Mouse (Mus musculus) stomach, embryonic 15.5 days (tissue): ENCODE measurements around the gene Gm20388. TPM values are rescaled to one million over a fixed set of nuclear protein-coding genes. Genes with fewer than 3 reads are reported as not detected.

Experiments used
- ATAC-seq: fragments of 200-750 bp; cut with Nextera tagmentation; 2 replicates; pipeline ENCODE4 v1.8.0; 2017; ENCODE audit warnings: low read depth, moderate number of reproducible peaks, moderate TSS enrichment; ENCODE audit not compliant: insufficient read depth, low FRiP score
- H3K27ac ChIP-seq: fragments of 300-500 bp; sonication (generic); 2 replicates; pipeline ENCODE4 v1.5.1; 2015; ENCODE audit warnings: mild to moderate bottlenecking, inconsistent platforms
- H3K27me3 ChIP-seq: fragments of 300-500 bp; sonication (generic); replicated peaks from 2 replicates; pipeline ENCODE4 v1.6.1; 2015; ENCODE audit warnings: inconsistent platforms
- H3K36me3 ChIP-seq: fragments of 300-500 bp; sonication (generic); 2 replicates; pipeline ENCODE4 v1.6.1; 2015; ENCODE audit warnings: inconsistent platforms
- H3K4me1 ChIP-seq: fragments of 300-500 bp; sonication (generic); 2 replicates; pipeline ENCODE4 v1.6.1; 2015; ENCODE audit warnings: inconsistent platforms
- H3K4me2 ChIP-seq: fragments of 300-500 bp; sonication (generic); 2 replicates; pipeline ENCODE4 v1.6.1; 2015; ENCODE audit warnings: mild to moderate bottlenecking, inconsistent platforms
- H3K4me3 ChIP-seq: fragments of 300-500 bp; sonication (generic); replicated peaks from 2 replicates; pipeline ENCODE4 v1.5.1; 2015; ENCODE audit warnings: inconsistent platforms
- H3K9ac ChIP-seq: fragments of 300-500 bp; sonication (generic); 2 replicates; pipeline ENCODE4 v1.6.1; 2015; ENCODE audit warnings: inconsistent platforms
- H3K9me3 ChIP-seq: fragments of 300-500 bp; sonication (generic); 2 replicates; pipeline ENCODE4 v1.6.1; 2016; ENCODE audit warnings: inconsistent platforms
- WGBS: fragments of 180-500 bp; shearing (Covaris S2); methylation state at CpG from one replicate; pipeline ENCODE4 v1.1.7; 2015; 5-methylcytosine and 5-hydroxymethylcytosine counted together
- polyA plus RNA-seq: library from polyadenylated mRNA; unstranded; fragments of >200 nt; fragmentation: Nextera tagmentation; extraction: Ambion mirVana; gene quantifications from 2 replicates; pipeline ENCODE4 v1.2.1, GENCODE M21; 2015

The Gm20388 gene
- polyA plus RNA-seq, 1 experiment from 2014 or later, result not detected

DNA sequence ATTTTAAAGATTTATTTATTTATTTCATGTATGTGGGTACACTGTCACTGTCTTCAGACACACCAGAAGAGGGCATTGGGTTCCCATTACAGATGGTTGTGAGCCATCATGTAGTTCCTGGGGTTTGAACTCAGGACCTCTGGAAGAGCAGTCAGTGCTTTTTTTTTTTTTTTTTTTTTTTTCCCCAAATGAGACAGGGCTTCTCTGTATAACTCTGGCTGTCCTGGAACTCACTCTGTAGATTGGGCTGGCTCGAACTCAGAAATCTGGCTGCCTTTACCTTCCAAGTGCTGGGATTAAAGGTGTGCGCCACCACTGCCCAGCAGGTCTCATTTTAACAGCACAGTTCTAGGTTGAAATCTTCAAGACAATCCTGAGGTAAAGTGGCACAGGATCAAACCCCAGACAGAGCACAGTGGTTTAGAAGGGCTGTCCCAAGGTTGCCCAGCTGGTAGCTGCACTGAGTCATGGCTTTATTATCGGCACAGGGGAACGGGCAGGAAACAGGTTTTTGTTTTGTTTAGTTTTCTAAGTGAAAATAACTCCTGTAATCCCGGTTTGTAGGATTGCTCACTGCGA is 2038.7 kb downstream of the Gm20388 start, which contains the start of gene Banp:
Gene Banp, plus strand, starts transcription at position 529 of the 579 bp plus-strand sequence.
- Histone ChIP-seq H3K27me3 (no peaks in the 10 kb centered on the region), H3K9ac (peak within 1 kb of the TSS; percentile 93), H3K4me3 (peak within 1 kb of the TSS; percentile 85), H3K9me3 (no peaks in the 10 kb centered on the region), H3K27ac (peak within 1 kb of the TSS; percentile 97), H3K36me3 (no peaks in the 10 kb centered on the region), H3K4me1 (peaks cover 36% of the 10 kb centered on the region), H3K4me2 (peak within 1 kb of the TSS; percentile 82)
- no peak for ATAC-seq
- 56% methylated on average over 6 of the region's 6 CpGs for WGBS

GRCm38 (mm10) chr8:121949941-121950748 is 2039.5 kb downstream of the Gm20388 start:
- Histone ChIP-seq H3K36me3 (no peaks in the 10 kb centered on the region), H3K27ac (peak overlapping the region; percentile 97), H3K4me2 (peak overlapping the region; percentile 82), H3K9me3 (no peaks in the 10 kb centered on the region), H3K4me1 (peaks cover 39% of the 10 kb centered on the region), H3K9ac (peak overlapping the region; percentile 93), H3K27me3 (no peaks in the 10 kb centered on the region), H3K4me3 (peak overlapping the region; percentile 85)
- peak; percentile 96 for ATAC-seq
- under 1% methylated on average over 61 of the region's 66 CpGs for WGBS

DNA sequence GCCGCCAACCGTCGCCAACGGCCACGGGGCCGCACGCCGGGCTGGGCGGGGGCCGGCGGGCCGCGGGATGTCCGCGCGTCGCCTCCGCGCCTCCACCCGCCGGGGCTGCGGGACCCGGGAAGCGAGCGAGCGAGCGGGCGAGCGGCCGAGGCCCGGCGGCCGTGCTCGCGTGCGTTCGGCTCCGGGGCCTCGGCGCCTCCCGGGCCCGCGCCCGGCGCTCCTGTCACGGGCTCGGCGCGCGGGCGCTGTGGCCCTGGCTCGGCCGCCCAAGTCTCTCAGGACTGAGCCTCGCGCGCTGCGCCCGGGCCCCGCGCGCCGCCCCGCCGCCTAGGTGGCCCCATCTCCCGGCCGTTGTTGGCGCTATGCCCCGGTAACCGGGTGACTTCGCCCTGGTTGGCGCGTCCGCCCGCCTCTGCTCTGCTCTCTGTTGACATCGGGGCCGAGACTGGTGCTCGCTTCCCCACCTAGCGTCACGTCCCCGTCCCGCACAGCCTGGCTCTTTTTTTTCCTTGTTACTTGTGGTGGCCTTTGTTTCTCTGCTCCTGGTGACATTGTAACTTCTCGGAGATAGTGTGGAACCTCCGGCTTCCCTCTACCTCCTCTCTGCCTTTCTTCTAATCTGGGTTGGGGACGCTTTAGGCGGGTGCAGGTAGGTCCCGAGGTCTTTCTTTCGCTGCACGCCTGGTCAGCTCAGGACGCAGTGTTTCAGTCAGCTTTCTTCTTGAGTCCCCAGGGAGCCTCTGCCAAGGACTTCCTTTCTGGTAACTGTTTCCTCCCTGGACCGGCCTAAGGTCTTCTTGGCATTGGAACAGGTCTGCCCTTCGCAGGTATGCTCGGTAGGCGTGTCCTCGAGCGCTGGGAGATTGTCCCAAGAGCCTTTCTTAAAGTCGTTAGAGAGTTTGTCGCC is 2040.4 kb downstream of the Gm20388 start:
- H3K9me3 ChIP-seq, result no peaks in the 10 kb centered on the region
- H3K36me3 ChIP-seq, result no peaks in the 10 kb centered on the region

DNA sequence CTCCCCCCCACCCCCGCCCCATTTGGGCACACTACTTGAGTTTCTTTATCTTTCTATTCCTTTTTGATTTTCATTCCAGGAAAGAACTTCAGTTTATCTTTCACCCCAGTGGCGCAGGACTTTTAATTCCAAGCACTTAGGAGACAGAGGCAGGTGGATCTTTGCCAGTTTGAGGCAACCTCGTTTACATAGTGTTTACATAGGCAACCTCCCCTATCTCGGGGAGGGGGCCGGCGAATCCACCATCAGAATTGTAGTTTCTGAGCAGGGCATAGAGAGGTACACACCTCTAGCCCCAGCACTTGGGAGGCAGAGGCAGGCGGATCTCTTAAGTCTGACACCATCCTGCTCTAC is 2041.0 kb downstream of the Gm20388 start:
- H3K27me3 ChIP-seq, result no peaks in the 10 kb centered on the region
- H3K4me2 ChIP-seq, result peak overlapping the region; percentile 82
- H3K9ac ChIP-seq, result peak overlapping the region; percentile 93; the same call in 1 of the 2 replicates
- no peaks in the 10 kb centered on the region for H3K36me3 ChIP-seq
- peaks cover 40% of the 10 kb centered on the region for H3K4me1 ChIP-seq
- 25% methylated on average over 7 of the region's 7 CpGs for WGBS
- no peak for ATAC-seq
- no peaks in the 10 kb centered on the region for H3K9me3 ChIP-seq
- H3K27ac ChIP-seq, result peak overlapping the region; percentile 97; the same call in 1 of the 2 replicates
- H3K4me3 ChIP-seq, result peak overlapping the region; percentile 85

More for the DNA sequence above, 2040.4 kb downstream of the Gm20388 start:
- H3K4me2 ChIP-seq, result peak overlapping the region; percentile 82
- no peak for ATAC-seq
- H3K4me3 ChIP-seq, result peak overlapping the region; percentile 85
- under 1% methylated on average over 50 of the region's 97 CpGs for WGBS
- H3K9ac ChIP-seq, result peak overlapping the region; percentile 93
- no peaks in the 10 kb centered on the region for H3K27me3 ChIP-seq
- peaks cover 40% of the 10 kb centered on the region for H3K4me1 ChIP-seq
- peak overlapping the region; percentile 97 for H3K27ac ChIP-seq

DNA sequence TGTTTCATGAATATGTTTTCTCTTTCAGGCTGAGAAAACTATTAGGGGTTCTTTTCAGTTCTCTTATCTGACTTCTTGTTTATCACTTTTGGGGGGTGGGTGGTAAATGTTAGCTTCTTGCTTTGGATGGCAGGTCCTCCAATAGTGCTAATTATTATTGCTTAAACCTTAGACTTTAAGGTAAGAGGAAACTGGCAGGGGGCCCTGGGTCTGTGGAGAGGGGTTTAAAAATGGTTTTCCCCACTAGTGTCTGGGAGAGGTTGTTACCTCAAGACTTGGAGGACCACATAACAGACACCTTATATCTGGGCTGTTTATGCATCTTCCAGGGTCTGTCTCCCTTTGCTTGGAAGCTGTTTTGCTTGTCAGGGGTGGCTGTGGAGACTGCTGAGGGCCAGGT is 2041.5 kb downstream of the Gm20388 start:
- Histone ChIP-seq H3K27me3 (no peaks in the 10 kb centered on the region), H3K9me3 (no peaks in the 10 kb centered on the region), H3K27ac (no peak overlapping the region), H3K9ac (no peak overlapping the region), H3K4me2 (peak overlapping the region; percentile 82), H3K36me3 (no peaks in the 10 kb centered on the region), H3K4me3 (peak overlapping the region; percentile 6; the same call in 1 of the 2 replicates), H3K4me1 (peaks cover 35% of the 10 kb centered on the region)
- no peak for ATAC-seq

DNA sequence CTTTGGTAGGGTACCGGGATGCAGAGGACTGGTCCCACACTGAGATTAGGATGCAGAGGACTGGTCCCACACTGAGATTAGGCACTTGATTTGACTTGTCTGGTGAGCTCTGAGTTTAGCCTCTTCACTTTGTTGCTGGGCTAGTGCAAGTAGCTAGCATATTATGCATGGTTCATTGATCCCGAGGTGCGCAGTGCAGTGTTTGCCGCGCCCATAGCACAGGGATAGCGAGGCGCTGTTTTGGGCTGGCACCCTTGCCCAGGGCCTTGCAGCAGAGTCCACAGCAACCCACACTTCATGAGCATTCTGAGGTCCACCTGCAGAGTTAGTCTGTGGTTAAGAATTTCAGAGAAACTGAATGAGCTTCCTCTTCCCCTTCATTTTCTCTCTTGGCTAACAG is 2042.2 kb downstream of the Gm20388 start:
- H3K36me3 ChIP-seq, result 0 out of 2 replicates have a peak, but pooled peaks cover 2% of the 10 kb centered on the region
- no peaks in the 10 kb centered on the region for H3K9me3 ChIP-seq
- H3K27me3 ChIP-seq, result no peaks in the 10 kb centered on the region
- no peak overlapping the region for H3K9ac ChIP-seq
- 91% methylated on average over 7 of the region's 7 CpGs for WGBS
- H3K4me1 ChIP-seq, result peaks cover 31% of the 10 kb centered on the region
- no peak overlapping the region for H3K4me3 ChIP-seq
- peak overlapping the region; percentile 82; the same call in 1 of the 2 replicates for H3K4me2 ChIP-seq
- ATAC-seq, result no peak
- no peak overlapping the region for H3K27ac ChIP-seq

GRCm38 (mm10) chr8:121953821-121954545 is 2043.3 kb downstream of the Gm20388 start:
- Histone ChIP-seq H3K9ac (no peak overlapping the region), H3K4me2 (no peak overlapping the region), H3K36me3 (0 out of 2 replicates have a peak, but pooled peaks cover 3% of the 10 kb centered on the region), H3K27me3 (no peaks in the 10 kb centered on the region), H3K9me3 (no peaks in the 10 kb centered on the region), H3K4me1 (peaks cover 21% of the 10 kb centered on the region), H3K4me3 (no peak overlapping the region), H3K27ac (no peak overlapping the region)
- ATAC-seq, result no peak
- 71% methylated on average over 3 of the region's 3 CpGs for WGBS

GRCm38 (mm10) chr8:121954981-121955555 is 2044.4 kb downstream of the Gm20388 start:
- Histone ChIP-seq H3K4me1 (peaks cover 16% of the 10 kb centered on the region), H3K27ac (no peak overlapping the region), H3K4me3 (no peak overlapping the region), H3K4me2 (no peak overlapping the region), H3K27me3 (no peaks in the 10 kb centered on the region), H3K9ac (no peak overlapping the region), H3K9me3 (no peaks in the 10 kb centered on the region), H3K36me3 (0 out of 2 replicates have a peak, but pooled peaks cover 3% of the 10 kb centered on the region)
- 64% methylated on average over 10 of the region's 10 CpGs for WGBS
- ATAC-seq, result no peak

- H3K36me3 ChIP-seq, result 0 out of 2 replicates have a peak, but pooled peaks cover 3% of the 10 kb centered on the region
- H3K27ac ChIP-seq, result no peak overlapping the region
- H3K9me3 ChIP-seq, result no peaks in the 10 kb centered on the region
- H3K27me3 ChIP-seq, result no peaks in the 10 kb centered on the region
- H3K4me1 ChIP-seq, result peaks cover 16% of the 10 kb centered on the region
- WGBS, result 57% methylated on average over 1 of the region's 1 CpGs
- H3K4me2 ChIP-seq, result no peak overlapping the region
- ATAC-seq, result no peak
- no peak overlapping the region for H3K4me3 ChIP-seq
- no peak overlapping the region for H3K9ac ChIP-seq
Observed at GRCm38 (mm10) chr8:121955825-121956500, 2045.3 kb downstream of the Gm20388 start.

GRCm38 (mm10) chr8:121958395-121958794 is 2047.8 kb downstream of the Gm20388 start:
- Histone ChIP-seq H3K27ac (no peak overlapping the region), H3K9me3 (no peaks in the 10 kb centered on the region), H3K4me1 (peaks cover 3% of the 10 kb centered on the region; the same call in 1 of the 2 replicates), H3K9ac (no peak overlapping the region), H3K4me3 (no peak overlapping the region), H3K27me3 (no peaks in the 10 kb centered on the region), H3K36me3 (0 out of 2 replicates have a peak, but pooled peaks cover 3% of the 10 kb centered on the region), H3K4me2 (no peak overlapping the region)
- WGBS, result 98% methylated on average over 1 of the region's 1 CpGs
- no peak for ATAC-seq
